Mouse (Mus musculus): ENCODE measurements around the gene Efnb2. TPM values are rescaled to one million over a fixed set of nuclear protein-coding genes. Genes with fewer than 3 reads are reported as not detected.

Efnb2 gene
- polyA plus RNA-seq, 1 experiment from 2014 or later: 23.2 TPM

DNA sequence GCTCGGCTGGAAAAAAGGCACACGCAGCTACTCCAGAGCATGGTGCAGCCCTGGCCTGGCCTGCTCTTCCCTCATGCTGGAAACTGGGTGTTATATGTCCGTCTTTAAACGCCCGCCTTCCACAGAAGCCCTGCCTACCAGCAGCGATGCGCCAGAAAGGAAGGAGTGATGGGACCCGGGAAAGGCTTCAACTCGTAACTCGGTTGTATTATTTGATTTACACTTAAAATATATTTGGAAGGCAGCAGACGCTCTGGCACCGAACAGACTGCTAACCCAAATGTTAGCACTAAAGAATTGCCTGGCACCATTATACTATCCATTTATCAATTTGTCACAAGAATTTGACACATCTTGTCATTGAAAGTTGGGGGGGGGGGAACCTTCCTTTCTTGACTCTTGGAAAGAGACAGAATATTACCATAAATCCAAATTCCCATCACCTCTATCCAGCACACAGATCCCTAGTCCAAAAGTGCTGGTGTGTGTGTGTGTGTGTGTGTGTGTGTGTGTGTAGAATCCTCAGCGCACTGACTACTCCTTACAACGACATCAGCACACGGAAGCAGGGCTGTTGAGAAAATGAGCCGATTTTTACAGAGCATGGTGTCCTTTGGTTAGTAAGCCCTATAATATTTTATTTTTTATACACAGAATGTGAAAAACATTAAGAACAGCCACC is 39.7 kb downstream of the Efnb2 start:
- no peak overlapping the region for H3K4me2 ChIP-seq (replicated peaks; ENCODE audit: low read depth, low read length)
- WGBS: 80% methylated on average over 16 of the region's 16 CpGs
- peaks cover 6% of the 10 kb centered on the region for H3K4me1 ChIP-seq (ENCODE audit: insufficient read depth, low read length)
- no peak overlapping the region for H3K27ac ChIP-seq (ENCODE audit: low read length)
- ATAC-seq (ENCODE audit: low FRiP score, low TSS enrichment): no peak
- H3K9ac ChIP-seq (replicated peaks; ENCODE audit: low read length): no peak overlapping the region
- H3K9me3 ChIP-seq (ENCODE audit: low read length): no peaks in the 10 kb centered on the region
- no peak overlapping the region for H3K4me3 ChIP-seq (ENCODE audit: low read length)
- peaks cover 41% of the 10 kb centered on the region; the same call in 1 of the 2 replicates for H3K36me3 ChIP-seq (ENCODE audit: insufficient read depth, low read length)
- H3K27me3 ChIP-seq (ENCODE audit: insufficient read depth, low read length): no peaks in the 10 kb centered on the region

- H3K36me3 ChIP-seq (ENCODE audit: insufficient read depth, low read length): peaks cover 36% of the 10 kb centered on the region; the same call in 1 of the 2 replicates
- no peak for ATAC-seq (ENCODE audit: low FRiP score, low TSS enrichment)
Observed at GRCm38 (mm10) chr8:8620536-8620935, 40.5 kb downstream of the Efnb2 start.

DNA sequence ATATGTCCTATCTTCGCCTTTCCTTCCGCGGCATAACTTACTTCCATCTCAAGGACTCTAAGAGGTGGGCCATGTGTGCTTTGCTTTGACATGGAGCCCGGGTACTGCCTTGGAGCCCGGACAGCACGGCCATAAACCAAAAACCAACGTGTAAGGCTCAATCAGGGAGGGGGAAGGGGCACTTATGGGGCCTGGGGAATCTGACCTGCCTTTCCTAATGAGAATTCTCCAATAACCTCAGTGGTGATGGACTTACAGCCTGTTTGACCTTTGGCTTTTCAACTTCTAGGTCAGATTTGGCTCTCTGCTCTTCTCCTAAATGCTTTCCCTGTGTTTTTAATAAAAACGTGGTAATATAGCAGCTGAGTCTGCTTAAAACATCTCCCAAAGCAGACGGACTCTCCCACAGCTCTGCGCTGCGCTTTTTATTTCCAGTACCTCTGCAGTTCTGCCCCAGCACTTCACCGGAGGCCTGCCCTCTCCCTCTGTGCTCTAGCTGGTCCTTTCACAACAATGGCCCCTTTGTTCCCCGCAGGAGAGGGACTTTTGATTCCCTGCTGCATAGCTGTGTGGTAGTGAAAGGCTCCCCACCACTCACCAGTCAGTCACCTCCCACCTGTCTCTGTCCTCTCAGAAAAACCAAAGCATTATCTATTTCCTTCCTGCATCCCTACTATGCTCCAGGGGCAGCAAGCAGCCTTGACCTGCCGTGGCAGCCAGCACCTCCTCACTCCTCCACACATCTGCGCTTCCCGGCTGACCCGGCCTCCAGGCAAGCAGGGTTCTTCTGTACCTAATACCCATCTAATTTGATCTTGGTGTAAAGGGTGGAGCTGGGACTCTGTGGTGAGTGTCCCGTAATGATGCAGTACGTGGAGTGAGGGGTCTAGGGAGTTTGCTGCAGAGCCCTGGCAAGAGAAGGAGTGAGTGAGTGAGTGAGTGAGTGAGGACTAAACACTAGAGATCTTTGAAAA is 41.5 kb downstream of the Efnb2 start:
- Histone ChIP-seq H3K4me2 (replicated peaks; ENCODE audit: low read depth, low read length) (no peak overlapping the region), H3K27me3 (ENCODE audit: insufficient read depth, low read length) (no peaks in the 10 kb centered on the region), H3K4me1 (ENCODE audit: insufficient read depth, low read length) (no peaks in the 10 kb centered on the region; the same call in none of the 2 replicates), H3K36me3 (ENCODE audit: insufficient read depth, low read length) (peaks cover 36% of the 10 kb centered on the region; the same call in 1 of the 2 replicates), H3K4me3 (ENCODE audit: low read length) (no peak overlapping the region), H3K27ac (ENCODE audit: low read length) (peak overlapping the region; percentile 2; the same call in 1 of the 2 replicates), H3K9ac (replicated peaks; ENCODE audit: low read length) (no peak overlapping the region), H3K9me3 (ENCODE audit: low read length) (no peaks in the 10 kb centered on the region)
- ATAC-seq (ENCODE audit: low FRiP score, low TSS enrichment): peak; percentile 66; the same call in 1 of the 2 replicates
- whole genome bisulfite sequencing: 40% methylated on average over 19 of the region's 19 CpGs

More at GRCm38 (mm10) chr8:8620536-8620935, 40.5 kb downstream of the Efnb2 start:
- Histone ChIP-seq H3K4me1 (ENCODE audit: insufficient read depth, low read length) (peaks cover 6% of the 10 kb centered on the region), H3K27ac (ENCODE audit: low read length) (no peak overlapping the region), H3K27me3 (ENCODE audit: insufficient read depth, low read length) (no peaks in the 10 kb centered on the region), H3K9me3 (ENCODE audit: low read length) (no peaks in the 10 kb centered on the region), H3K4me3 (ENCODE audit: low read length) (no peak overlapping the region), H3K4me2 (replicated peaks; ENCODE audit: low read depth, low read length) (no peak overlapping the region), H3K9ac (replicated peaks; ENCODE audit: low read length) (no peak overlapping the region)
- 92% methylated on average over 21 of the region's 21 CpGs for WGBS

GRCm38 (mm10) chr8:8613844-8614243 is 47.2 kb downstream of the Efnb2 start:
- H3K27ac ChIP-seq (ENCODE audit: low read length): no peak overlapping the region
- no peak overlapping the region for H3K4me2 ChIP-seq (replicated peaks; ENCODE audit: low read depth, low read length)
- no peaks in the 10 kb centered on the region for H3K9me3 ChIP-seq (ENCODE audit: low read length)
- no peak overlapping the region for H3K9ac ChIP-seq (replicated peaks; ENCODE audit: low read length)
- no peaks in the 10 kb centered on the region for H3K27me3 ChIP-seq (ENCODE audit: insufficient read depth, low read length)
- no peak overlapping the region for H3K4me3 ChIP-seq (ENCODE audit: low read length)
- peaks cover 5% of the 10 kb centered on the region; the same call in 1 of the 2 replicates for H3K36me3 ChIP-seq (ENCODE audit: insufficient read depth, low read length)
- ATAC-seq (ENCODE audit: low FRiP score, low TSS enrichment): no peak
- H3K4me1 ChIP-seq (ENCODE audit: insufficient read depth, low read length): no peaks in the 10 kb centered on the region; the same call in 1 of the 2 replicates
- WGBS: 79% methylated on average over 1 of the region's 1 CpGs

DNA sequence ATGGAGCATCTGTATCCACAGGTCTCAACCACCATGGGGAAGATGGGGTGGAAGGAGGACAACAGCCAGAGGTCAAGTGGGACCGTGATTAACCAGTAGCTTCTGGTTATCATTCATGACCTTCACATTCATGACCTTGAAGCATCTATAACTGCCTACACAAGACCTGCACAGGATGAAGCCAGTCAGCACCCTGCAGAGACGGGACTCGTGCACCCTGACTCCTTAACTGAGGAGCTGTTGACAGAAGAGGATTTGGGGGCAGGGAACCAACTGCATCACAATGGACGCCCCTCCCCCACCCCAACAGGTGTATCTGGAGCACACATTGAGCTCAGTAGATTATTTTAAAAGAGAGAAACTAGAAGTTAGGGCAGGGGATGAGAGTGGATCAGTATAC is 49.1 kb downstream of the Efnb2 start:
- Histone ChIP-seq H3K4me1 (ENCODE audit: insufficient read depth, low read length) (no peaks in the 10 kb centered on the region; the same call in 1 of the 2 replicates), H3K4me3 (ENCODE audit: low read length) (no peak overlapping the region), H3K36me3 (ENCODE audit: insufficient read depth, low read length) (no peaks in the 10 kb centered on the region), H3K27ac (ENCODE audit: low read length) (no peak overlapping the region), H3K9ac (replicated peaks; ENCODE audit: low read length) (no peak overlapping the region), H3K27me3 (ENCODE audit: insufficient read depth, low read length) (no peaks in the 10 kb centered on the region), H3K4me2 (replicated peaks; ENCODE audit: low read depth, low read length) (no peak overlapping the region), H3K9me3 (ENCODE audit: low read length) (no peaks in the 10 kb centered on the region)
- 80% methylated on average over 4 of the region's 4 CpGs for WGBS
- no peak for ATAC-seq (ENCODE audit: low FRiP score, low TSS enrichment)

- no peak overlapping the region for H3K9ac ChIP-seq (replicated peaks; ENCODE audit: low read length)
- no peaks in the 10 kb centered on the region for H3K4me1 ChIP-seq (ENCODE audit: insufficient read depth, low read length)
- H3K4me2 ChIP-seq (replicated peaks; ENCODE audit: low read depth, low read length): no peak overlapping the region
- no peak overlapping the region for H3K27ac ChIP-seq (ENCODE audit: low read length)
- 15% methylated on average over 7 of the region's 7 CpGs for WGBS
- no peak for ATAC-seq (ENCODE audit: low FRiP score, low TSS enrichment)
- no peaks in the 10 kb centered on the region for H3K36me3 ChIP-seq (ENCODE audit: insufficient read depth, low read length)
- no peaks in the 10 kb centered on the region for H3K9me3 ChIP-seq (ENCODE audit: low read length)
- H3K27me3 ChIP-seq (ENCODE audit: insufficient read depth, low read length): no peaks in the 10 kb centered on the region
- no peak overlapping the region for H3K4me3 ChIP-seq (ENCODE audit: low read length)
Observed at GRCm38 (mm10) chr8:8609791-8610190, 51.3 kb downstream of the Efnb2 start.

GRCm38 (mm10) chr8:8609141-8609540 is 51.9 kb downstream of the Efnb2 start:
- no peaks in the 10 kb centered on the region for H3K4me1 ChIP-seq (ENCODE audit: insufficient read depth, low read length)
- H3K4me3 ChIP-seq (ENCODE audit: low read length): no peak overlapping the region
- WGBS: 40% methylated on average over 5 of the region's 5 CpGs
- H3K27me3 ChIP-seq (ENCODE audit: insufficient read depth, low read length): no peaks in the 10 kb centered on the region
- H3K27ac ChIP-seq (ENCODE audit: low read length): no peak overlapping the region
- no peaks in the 10 kb centered on the region for H3K36me3 ChIP-seq (ENCODE audit: insufficient read depth, low read length)
- H3K9ac ChIP-seq (replicated peaks; ENCODE audit: low read length): no peak overlapping the region
- H3K9me3 ChIP-seq (ENCODE audit: low read length): no peaks in the 10 kb centered on the region
- ATAC-seq (ENCODE audit: low FRiP score, low TSS enrichment): no peak
- no peak overlapping the region for H3K4me2 ChIP-seq (replicated peaks; ENCODE audit: low read depth, low read length)

- Histone ChIP-seq H3K36me3 (ENCODE audit: insufficient read depth, low read length) (no peaks in the 10 kb centered on the region), H3K27me3 (ENCODE audit: insufficient read depth, low read length) (no peaks in the 10 kb centered on the region), H3K4me3 (ENCODE audit: low read length) (no peak overlapping the region), H3K4me1 (ENCODE audit: insufficient read depth, low read length) (no peaks in the 10 kb centered on the region), H3K4me2 (replicated peaks; ENCODE audit: low read depth, low read length) (no peak overlapping the region), H3K9ac (replicated peaks; ENCODE audit: low read length) (no peak overlapping the region), H3K27ac (ENCODE audit: low read length) (no peak overlapping the region), H3K9me3 (ENCODE audit: low read length) (no peaks in the 10 kb centered on the region)
- 38% methylated on average over 4 of the region's 4 CpGs for WGBS
- no peak for ATAC-seq (ENCODE audit: low FRiP score, low TSS enrichment)
Observed at GRCm38 (mm10) chr8:8605621-8606020, 55.4 kb downstream of the Efnb2 start.

DNA sequence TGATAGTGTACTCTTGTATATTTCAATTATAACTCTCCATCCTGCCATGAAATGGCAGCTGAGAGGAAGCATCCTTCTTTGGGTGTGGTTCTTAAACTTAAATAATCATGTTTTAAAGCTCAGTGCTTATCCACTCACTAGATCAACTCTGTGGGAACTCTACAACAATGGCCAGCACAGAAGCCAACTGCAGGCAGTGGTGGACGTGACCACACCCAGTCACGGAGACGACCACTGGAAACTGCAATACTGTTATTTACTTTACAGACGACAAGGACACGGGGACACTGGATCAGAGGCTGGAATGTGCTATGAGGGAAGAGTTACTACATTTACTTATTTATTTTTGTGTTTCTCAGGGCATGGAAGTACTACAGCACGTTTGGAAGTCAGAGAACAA is 57.2 kb downstream of the Efnb2 start:
- H3K9ac ChIP-seq (replicated peaks; ENCODE audit: low read length): no peak overlapping the region
- H3K4me3 ChIP-seq (ENCODE audit: low read length): no peak overlapping the region
- no peaks in the 10 kb centered on the region for H3K4me1 ChIP-seq (ENCODE audit: insufficient read depth, low read length)
- H3K36me3 ChIP-seq (ENCODE audit: insufficient read depth, low read length): no peaks in the 10 kb centered on the region
- H3K4me2 ChIP-seq (replicated peaks; ENCODE audit: low read depth, low read length): no peak overlapping the region
- 66% methylated on average over 6 of the region's 6 CpGs for WGBS
- H3K27ac ChIP-seq (ENCODE audit: low read length): no peak overlapping the region
- H3K27me3 ChIP-seq (ENCODE audit: insufficient read depth, low read length): no peaks in the 10 kb centered on the region
- no peak for ATAC-seq (ENCODE audit: low FRiP score, low TSS enrichment)
- no peaks in the 10 kb centered on the region for H3K9me3 ChIP-seq (ENCODE audit: low read length)
